Mouse (Mus musculus) heart, embryonic 12.5 days (tissue): ENCODE results near the gene Ltf. TPM values are rescaled to one million over a fixed set of nuclear protein-coding genes. Genes with fewer than 3 reads are reported as not detected.

Experiments used
- ATAC-seq: fragments of 200-750 bp; cut with Nextera tagmentation; 2 replicates; pipeline ENCODE4 v1.8.0; 2017; ENCODE audit warnings: moderate TSS enrichment, moderate library complexity; ENCODE audit not compliant: insufficient number of reproducible peaks, low FRiP score
- H3K27ac ChIP-seq: fragments of 300-500 bp; sonication (generic); 2 replicates; pipeline ENCODE4 v1.5.1; 2016; ENCODE audit warnings: mild to moderate bottlenecking, moderate library complexity; ENCODE audit not compliant: poor library complexity, severe bottlenecking
- H3K27me3 ChIP-seq: fragments of 300-500 bp; sonication (generic); replicated peaks from 2 replicates; pipeline ENCODE4 v1.6.1; 2016; ENCODE audit warnings: mild to moderate bottlenecking, moderate library complexity
- H3K36me3 ChIP-seq: fragments of 300-500 bp; sonication (generic); 2 replicates; pipeline ENCODE4 v1.6.1; 2016; ENCODE audit warnings: mild to moderate bottlenecking, moderate library complexity
- H3K4me1 ChIP-seq: fragments of 300-500 bp; sonication (generic); replicated peaks from 2 replicates; pipeline ENCODE4 v1.6.1; 2016; ENCODE audit warnings: mild to moderate bottlenecking
- H3K4me2 ChIP-seq: fragments of 300-500 bp; sonication (generic); 2 replicates; pipeline ENCODE4 v1.6.1; 2016; ENCODE audit warnings: mild to moderate bottlenecking, moderate library complexity
- H3K4me3 ChIP-seq: fragments of 300-500 bp; sonication (generic); 2 replicates; pipeline ENCODE4 v1.5.1; 2016; ENCODE audit warnings: mild to moderate bottlenecking
- H3K9ac ChIP-seq: fragments of 300-500 bp; sonication (generic); 2 replicates; pipeline ENCODE4 v1.6.1; 2016; ENCODE audit warnings: mild to moderate bottlenecking, moderate library complexity
- H3K9me3 ChIP-seq: fragments of 300-500 bp; sonication (generic); replicated peaks from 2 replicates; pipeline ENCODE4 v1.6.1; 2016; ENCODE audit warnings: mild to moderate bottlenecking, moderate library complexity
- WGBS: fragments of 180-500 bp; shearing (Covaris S2); methylation state at CpG from one replicate; pipeline ENCODE4 v1.1.7; 2016; 5-methylcytosine and 5-hydroxymethylcytosine counted together
- polyA plus RNA-seq: library from polyadenylated mRNA; unstranded; fragments of >200 nt; fragmentation: Nextera tagmentation; extraction: Ambion mirVana; gene quantifications from 2 replicates; pipeline ENCODE4 v1.2.1, GENCODE M21; 2016

The Ltf gene
- polyA plus RNA-seq, 1 experiment from 2014 or later = 1.3 TPM

- Histone ChIP-seq H3K4me1 (0 out of 2 replicates have a peak, but pooled peaks cover 7% of the 10 kb centered on the region), H3K4me3 (no peak overlapping the region), H3K36me3 (no peaks in the 10 kb centered on the region), H3K27me3 (no peaks in the 10 kb centered on the region), H3K9me3 (no peaks in the 10 kb centered on the region), H3K9ac (no peak overlapping the region), H3K27ac (no peak overlapping the region), H3K4me2 (no peak overlapping the region)
- no peak for ATAC-seq
- 39% methylated on average over 3 of the region's 3 CpGs for WGBS
Measured at GRCm38 (mm10) chr9:110993281-110993709, 25.8 kb upstream of the Ltf start.

GRCm38 (mm10) chr9:110994716-110995172 is 24.3 kb upstream of the Ltf start:
- H3K27ac ChIP-seq = peak overlapping the region; percentile 40; the same call in 1 of the 2 replicates
- H3K27me3 ChIP-seq = no peaks in the 10 kb centered on the region
- WGBS = 10% methylated on average over 13 of the region's 13 CpGs
- H3K36me3 ChIP-seq = no peaks in the 10 kb centered on the region
- no peaks in the 10 kb centered on the region for H3K9me3 ChIP-seq
- peak overlapping the region; percentile 72 for H3K4me2 ChIP-seq
- H3K9ac ChIP-seq = 0 out of 2 replicates have a peak overlapping the region, but pooled peaks have one; percentile 31
- peak; percentile 85 for ATAC-seq
- H3K4me3 ChIP-seq = peak overlapping the region; percentile 52
- H3K4me1 ChIP-seq = 0 out of 2 replicates have a peak, but pooled peaks cover 7% of the 10 kb centered on the region

- no peak for ATAC-seq
- H3K4me3 ChIP-seq = no peak overlapping the region
- H3K27me3 ChIP-seq = no peaks in the 10 kb centered on the region
- no peak overlapping the region for H3K4me2 ChIP-seq
- H3K9ac ChIP-seq = no peak overlapping the region
- 0 out of 2 replicates have a peak, but pooled peaks cover 9% of the 10 kb centered on the region for H3K4me1 ChIP-seq
- 2% methylated on average over 5 of the region's 5 CpGs for WGBS
- H3K36me3 ChIP-seq = no peaks in the 10 kb centered on the region
- H3K9me3 ChIP-seq = no peaks in the 10 kb centered on the region
- no peak overlapping the region for H3K27ac ChIP-seq
Measured at GRCm38 (mm10) chr9:110997245-110997644, 21.8 kb upstream of the Ltf start.

- ATAC-seq = no peak
- no peak overlapping the region for H3K4me3 ChIP-seq
- H3K27me3 ChIP-seq = no peaks in the 10 kb centered on the region
- H3K9me3 ChIP-seq = no peaks in the 10 kb centered on the region
- no peaks in the 10 kb centered on the region for H3K36me3 ChIP-seq
- H3K27ac ChIP-seq = no peak overlapping the region
- no peak overlapping the region for H3K4me2 ChIP-seq
- no peak overlapping the region for H3K9ac ChIP-seq
- H3K4me1 ChIP-seq = 0 out of 2 replicates have a peak, but pooled peaks cover 9% of the 10 kb centered on the region
- WGBS = 90% methylated on average over 2 of the region's 2 CpGs
Measured at GRCm38 (mm10) chr9:110999056-110999455, 20.0 kb upstream of the Ltf start.

GRCm38 (mm10) chr9:110999856-111000255 is 19.2 kb upstream of the Ltf start:
- Histone ChIP-seq H3K9ac (no peak overlapping the region), H3K36me3 (no peaks in the 10 kb centered on the region), H3K4me1 (0 out of 2 replicates have a peak, but pooled peaks cover 9% of the 10 kb centered on the region), H3K9me3 (no peaks in the 10 kb centered on the region), H3K27me3 (no peaks in the 10 kb centered on the region), H3K4me3 (no peak overlapping the region), H3K27ac (no peak overlapping the region), H3K4me2 (no peak overlapping the region)
- 70% methylated on average over 10 of the region's 10 CpGs for WGBS
- ATAC-seq = no peak

- H3K36me3 ChIP-seq = no peaks in the 10 kb centered on the region
- H3K4me2 ChIP-seq = no peak overlapping the region
- H3K4me1 ChIP-seq = 0 out of 2 replicates have a peak, but pooled peaks cover 9% of the 10 kb centered on the region
- 81% methylated on average over 12 of the region's 12 CpGs for WGBS
- no peak overlapping the region for H3K27ac ChIP-seq
- ATAC-seq = no peak
- no peaks in the 10 kb centered on the region for H3K9me3 ChIP-seq
- H3K9ac ChIP-seq = no peak overlapping the region
- no peaks in the 10 kb centered on the region for H3K27me3 ChIP-seq
- H3K4me3 ChIP-seq = no peak overlapping the region
Measured at GRCm38 (mm10) chr9:111001621-111002020, 17.4 kb upstream of the Ltf start.

- no peak for ATAC-seq
- H3K27me3 ChIP-seq = no peaks in the 10 kb centered on the region
- WGBS = 86% methylated on average over 9 of the region's 9 CpGs
- H3K4me3 ChIP-seq = no peak overlapping the region
- no peak overlapping the region for H3K4me2 ChIP-seq
- no peaks in the 10 kb centered on the region for H3K9me3 ChIP-seq
- no peaks in the 10 kb centered on the region for H3K36me3 ChIP-seq
- no peak overlapping the region for H3K27ac ChIP-seq
- 0 out of 2 replicates have a peak, but pooled peaks cover 9% of the 10 kb centered on the region for H3K4me1 ChIP-seq
- no peak overlapping the region for H3K9ac ChIP-seq
Measured at GRCm38 (mm10) chr9:111003279-111003678, 15.8 kb upstream of the Ltf start.

- Histone ChIP-seq H3K27me3 (no peaks in the 10 kb centered on the region), H3K9ac (no peak overlapping the region), H3K4me3 (no peak overlapping the region), H3K36me3 (no peaks in the 10 kb centered on the region), H3K4me1 (no peaks in the 10 kb centered on the region; the same call in 1 of the 2 replicates), H3K27ac (no peak overlapping the region), H3K4me2 (no peak overlapping the region), H3K9me3 (no peaks in the 10 kb centered on the region)
- WGBS = 93% methylated on average over 2 of the region's 2 CpGs
- ATAC-seq = no peak
Measured at GRCm38 (mm10) chr9:111006544-111006943, 12.5 kb upstream of the Ltf start.

- no peaks in the 10 kb centered on the region for H3K27me3 ChIP-seq
- H3K9me3 ChIP-seq = no peaks in the 10 kb centered on the region
- no peaks in the 10 kb centered on the region for H3K36me3 ChIP-seq
- H3K4me1 ChIP-seq = peaks cover 9% of the 10 kb centered on the region
- H3K4me2 ChIP-seq = no peak overlapping the region
- no peak overlapping the region for H3K27ac ChIP-seq
- ATAC-seq = no peak
- no peak overlapping the region for H3K4me3 ChIP-seq
- no peak overlapping the region for H3K9ac ChIP-seq
- 68% methylated on average over 3 of the region's 3 CpGs for WGBS
Measured at GRCm38 (mm10) chr9:111009763-111010162, 9.3 kb upstream of the Ltf start.

- Histone ChIP-seq H3K4me2 (no peak overlapping the region), H3K27me3 (no peaks in the 10 kb centered on the region), H3K9ac (no peak overlapping the region), H3K4me1 (peaks cover 9% of the 10 kb centered on the region), H3K27ac (no peak overlapping the region), H3K36me3 (no peaks in the 10 kb centered on the region), H3K4me3 (no peak overlapping the region), H3K9me3 (no peaks in the 10 kb centered on the region)
- ATAC-seq = no peak
- 73% methylated on average over 9 of the region's 9 CpGs for WGBS
Measured at GRCm38 (mm10) chr9:111011550-111011949, 7.5 kb upstream of the Ltf start.

- no peak overlapping the region for H3K27ac ChIP-seq
- no peak overlapping the region for H3K4me2 ChIP-seq
- no peaks in the 10 kb centered on the region for H3K9me3 ChIP-seq
- peaks cover 9% of the 10 kb centered on the region for H3K4me1 ChIP-seq
- H3K27me3 ChIP-seq = no peaks in the 10 kb centered on the region
- no peaks in the 10 kb centered on the region for H3K36me3 ChIP-seq
- 65% methylated on average over 3 of the region's 3 CpGs for WGBS
- no peak overlapping the region for H3K4me3 ChIP-seq
- no peak overlapping the region for H3K9ac ChIP-seq
- ATAC-seq = no peak
Measured at GRCm38 (mm10) chr9:111012041-111012440, 7.0 kb upstream of the Ltf start.

GRCm38 (mm10) chr9:111015658-111016057 is 3.4 kb upstream of the Ltf start:
- H3K4me2 ChIP-seq = no peak overlapping the region
- peaks cover 16% of the 10 kb centered on the region for H3K4me1 ChIP-seq
- no peaks in the 10 kb centered on the region for H3K9me3 ChIP-seq
- no peak for ATAC-seq
- H3K27ac ChIP-seq = no peak overlapping the region
- no peak overlapping the region for H3K4me3 ChIP-seq
- H3K9ac ChIP-seq = no peak overlapping the region
- H3K36me3 ChIP-seq = no peaks in the 10 kb centered on the region
- H3K27me3 ChIP-seq = no peaks in the 10 kb centered on the region
- 84% methylated on average over 4 of the region's 4 CpGs for WGBS
